Mouse (Mus musculus): ENCODE data around the gene Lsm4. TPM values are rescaled to one million over a fixed set of nuclear protein-coding genes. Genes with fewer than 3 reads are reported as not detected.

Gene Lsm4
- polyA plus RNA-seq, 1 experiment = 159 TPM

DNA sequence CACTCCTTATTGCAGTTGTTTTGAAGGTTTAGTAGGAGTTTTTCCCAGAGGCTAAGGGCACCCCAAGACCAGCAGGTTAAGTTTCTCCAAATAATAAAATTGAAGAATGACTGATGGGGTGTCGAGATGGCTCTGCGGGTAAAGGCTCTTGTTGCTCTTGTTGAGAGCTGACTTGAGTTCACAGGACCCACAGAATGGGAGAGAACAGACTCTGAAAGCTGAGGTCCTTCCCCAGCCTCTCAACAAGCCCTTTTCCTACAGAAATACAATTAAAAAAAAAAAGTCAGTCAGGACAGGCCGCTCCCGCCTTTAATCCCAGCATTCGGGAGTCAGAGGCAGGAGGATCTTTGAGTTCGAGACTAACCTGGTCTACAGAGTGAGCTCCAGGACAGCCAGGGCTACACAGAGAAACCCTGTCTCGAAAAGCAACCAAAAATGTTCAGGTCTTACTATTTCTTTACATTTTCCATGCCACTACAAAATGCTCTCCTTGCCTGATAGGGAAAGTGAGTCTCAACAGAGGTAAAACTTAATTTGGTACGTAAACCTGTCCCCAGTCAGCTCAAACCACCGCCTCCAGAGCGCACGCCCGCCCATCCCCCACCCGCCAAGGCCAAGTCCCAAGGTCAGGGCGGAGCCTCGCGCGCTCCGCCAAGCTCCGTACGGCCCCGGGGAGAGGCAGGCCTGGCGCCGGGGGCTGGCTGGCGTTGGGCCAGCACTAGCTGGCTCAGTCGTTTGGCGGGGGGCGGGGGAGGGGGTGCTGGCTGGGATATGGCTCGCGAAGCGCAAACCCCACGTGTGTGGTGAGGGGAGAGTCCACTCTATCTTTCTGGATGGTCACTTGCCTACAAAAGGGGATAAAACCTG, 23.2 kb downstream of the Lsm4 start:
- TF ChIP-seq POLR2A (IDR thresholded peaks at IDR 0.05; ENCODE audit: borderline replicate concordance, extremely low read depth, insufficient read depth, insufficient read length, poor library complexity, severe bottlenecking) (no peak), CTCF (IDR thresholded peaks at IDR 0.05; ENCODE audit: borderline replicate concordance, extremely low read depth, insufficient read depth, insufficient read length) (no peak)
- peak; percentile 92 for DNase-seq (ENCODE audit: low read depth)

- peak; percentile 50 for DNase-seq (ENCODE audit: low read depth)
- TF ChIP-seq CTCF (IDR thresholded peaks at IDR 0.05; ENCODE audit: borderline replicate concordance, extremely low read depth, insufficient read depth, insufficient read length) (no peak), POLR2A (IDR thresholded peaks at IDR 0.05; ENCODE audit: borderline replicate concordance, extremely low read depth, insufficient read depth, insufficient read length, poor library complexity, severe bottlenecking) (no peak)
These were observed 23.9 kb downstream of the Lsm4 start for GRCm38 (mm10) chr8:70696946-70697345.

DNA sequence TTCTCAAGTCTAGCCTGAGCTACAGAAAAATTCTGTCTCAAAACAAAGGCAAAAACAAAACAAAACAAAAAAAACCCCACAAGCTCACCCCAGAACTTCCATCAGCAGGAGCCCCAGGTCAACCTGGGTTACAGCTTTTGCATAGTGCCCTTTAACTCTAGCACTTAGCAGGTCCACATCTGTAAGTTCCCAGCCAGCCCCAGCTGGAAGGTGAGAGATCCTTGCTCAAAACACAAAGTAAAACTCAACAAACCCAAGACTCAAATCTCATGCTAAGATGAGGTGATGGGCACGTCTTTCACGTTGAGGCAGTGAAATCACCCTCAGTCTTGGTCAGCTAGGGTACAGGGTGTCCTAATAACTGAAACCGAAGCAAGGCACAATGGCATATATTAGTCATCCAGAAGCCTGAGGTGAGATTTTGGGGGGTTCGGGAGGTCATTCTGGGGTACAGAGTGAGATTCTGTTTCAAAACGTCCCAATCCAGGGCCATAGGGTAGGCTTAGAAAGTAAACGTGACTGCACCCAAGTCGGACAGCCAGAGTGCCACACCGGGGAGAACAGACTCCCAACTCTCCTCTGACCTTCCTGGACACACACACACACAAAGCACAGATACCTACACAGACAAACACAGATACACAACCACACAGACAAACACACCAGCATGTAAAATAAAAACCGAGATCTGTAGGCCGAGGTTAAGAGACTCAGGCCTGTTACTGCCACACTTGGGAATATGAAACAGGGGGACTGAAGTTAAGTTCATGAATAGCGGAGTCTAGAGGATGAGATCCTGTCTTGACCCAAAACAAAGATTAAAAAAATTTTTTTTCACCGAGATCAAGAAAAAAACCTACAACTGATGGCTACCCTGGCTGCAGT, 24.6 kb downstream of the Lsm4 start:
- TF ChIP-seq CTCF (IDR thresholded peaks at IDR 0.05; ENCODE audit: borderline replicate concordance, extremely low read depth, insufficient read depth, insufficient read length) (no peak), POLR2A (IDR thresholded peaks at IDR 0.05; ENCODE audit: borderline replicate concordance, extremely low read depth, insufficient read depth, insufficient read length, poor library complexity, severe bottlenecking) (no peak)
- no peak for DNase-seq (ENCODE audit: low read depth)

DNA sequence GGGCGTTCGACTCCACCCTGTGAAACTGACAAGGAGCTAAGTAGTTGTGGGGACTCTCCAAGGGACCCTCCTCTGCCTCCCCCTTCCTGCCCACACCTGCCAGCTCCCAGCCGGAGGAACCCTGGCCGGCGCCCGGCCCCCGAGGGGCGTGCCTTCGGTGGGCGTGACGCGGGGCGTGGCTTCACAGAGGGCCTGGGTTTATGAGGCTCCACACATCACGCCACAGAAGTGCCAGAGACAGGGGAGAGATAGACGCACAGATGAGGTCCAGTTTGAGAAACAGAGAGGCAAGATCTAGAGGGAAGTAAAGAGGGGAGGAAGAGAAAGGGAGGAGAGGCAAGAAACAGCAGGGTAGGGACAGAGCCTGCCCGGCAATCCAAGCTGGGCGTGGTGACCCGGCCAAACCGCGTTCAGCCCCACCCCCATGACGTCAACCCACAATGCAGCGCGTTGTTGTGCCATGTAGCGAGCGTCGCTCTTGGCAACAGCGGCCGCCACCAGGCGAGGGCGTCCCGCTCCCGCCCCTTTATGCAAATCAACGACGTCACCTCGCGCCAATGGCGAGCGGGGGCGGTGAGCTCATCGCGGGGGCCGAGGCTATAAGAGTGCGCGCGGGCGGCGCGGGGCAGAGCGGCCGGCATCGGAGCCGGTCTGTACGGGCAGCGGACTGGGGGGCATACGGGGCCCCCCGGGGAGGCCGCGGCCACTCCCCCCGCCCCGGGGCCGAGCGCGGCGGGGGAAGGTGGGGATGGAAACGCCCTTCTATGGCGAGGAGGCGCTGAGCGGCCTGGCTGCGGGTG, 25.5 kb downstream of the Lsm4 start, which contains the start of gene Jund:
TSS of gene Jund (plus strand) at position 640 of the 800 bp plus-strand sequence.
- TF ChIP-seq CTCF (IDR thresholded peaks at IDR 0.05; ENCODE audit: borderline replicate concordance, extremely low read depth, insufficient read depth, insufficient read length) (no peak), POLR2A (IDR thresholded peaks at IDR 0.05; ENCODE audit: borderline replicate concordance, extremely low read depth, insufficient read depth, insufficient read length, poor library complexity, severe bottlenecking) (peak; percentile 100)
- peak; percentile 99 for DNase-seq (ENCODE audit: low read depth)

DNA sequence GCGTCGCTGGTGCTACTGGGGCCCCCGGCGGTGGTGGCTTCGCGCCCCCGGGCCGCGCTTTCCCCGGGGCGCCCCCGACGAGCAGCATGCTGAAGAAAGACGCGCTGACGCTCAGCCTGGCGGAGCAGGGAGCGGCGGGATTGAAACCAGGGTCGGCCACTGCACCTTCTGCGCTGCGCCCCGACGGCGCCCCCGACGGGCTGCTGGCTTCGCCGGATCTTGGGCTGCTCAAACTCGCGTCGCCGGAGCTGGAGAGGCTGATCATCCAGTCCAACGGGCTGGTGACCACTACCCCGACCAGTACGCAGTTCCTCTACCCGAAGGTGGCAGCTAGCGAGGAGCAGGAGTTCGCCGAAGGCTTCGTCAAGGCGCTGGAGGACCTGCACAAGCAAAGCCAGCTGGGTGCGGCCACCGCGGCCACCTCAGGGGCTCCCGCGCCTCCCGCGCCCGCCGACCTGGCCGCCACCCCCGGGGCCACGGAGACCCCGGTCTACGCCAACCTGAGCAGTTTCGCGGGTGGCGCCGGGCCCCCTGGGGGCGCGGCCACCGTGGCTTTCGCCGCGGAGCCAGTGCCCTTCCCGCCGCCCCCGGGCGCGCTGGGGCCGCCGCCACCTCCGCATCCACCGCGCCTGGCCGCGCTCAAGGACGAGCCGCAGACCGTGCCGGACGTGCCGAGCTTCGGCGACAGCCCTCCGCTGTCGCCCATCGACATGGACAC, 26.2 kb downstream of the Lsm4 start:
- DNase-seq (ENCODE audit: low read depth) = no peak
- TF ChIP-seq CTCF (IDR thresholded peaks at IDR 0.05; ENCODE audit: borderline replicate concordance, extremely low read depth, insufficient read depth, insufficient read length) = no peak
- no peak for TF ChIP-seq POLR2A (IDR thresholded peaks at IDR 0.05; ENCODE audit: borderline replicate concordance, extremely low read depth, insufficient read depth, insufficient read length, poor library complexity, severe bottlenecking)

- TF ChIP-seq POLR2A (IDR thresholded peaks at IDR 0.05; ENCODE audit: borderline replicate concordance, extremely low read depth, insufficient read depth, insufficient read length, poor library complexity, severe bottlenecking) (peak; percentile 56), CTCF (IDR thresholded peaks at IDR 0.05; ENCODE audit: borderline replicate concordance, extremely low read depth, insufficient read depth, insufficient read length) (no peak)
- peak; percentile 93 for DNase-seq (ENCODE audit: low read depth)
These were observed 26.9 kb downstream of the Lsm4 start for GRCm38 (mm10) chr8:70699834-70700554.

- DNase-seq (ENCODE audit: low read depth) = peak; percentile 98
- peak; percentile 24; the same call in 1 of the 2 replicates for TF ChIP-seq POLR2A (IDR thresholded peaks at IDR 0.05; ENCODE audit: borderline replicate concordance, extremely low read depth, insufficient read depth, insufficient read length, poor library complexity, severe bottlenecking)
- peak; percentile 67 for TF ChIP-seq CTCF (IDR thresholded peaks at IDR 0.05; ENCODE audit: borderline replicate concordance, extremely low read depth, insufficient read depth, insufficient read length)
These were observed 27.5 kb downstream of the Lsm4 start for GRCm38 (mm10) chr8:70700555-70700922.

DNA sequence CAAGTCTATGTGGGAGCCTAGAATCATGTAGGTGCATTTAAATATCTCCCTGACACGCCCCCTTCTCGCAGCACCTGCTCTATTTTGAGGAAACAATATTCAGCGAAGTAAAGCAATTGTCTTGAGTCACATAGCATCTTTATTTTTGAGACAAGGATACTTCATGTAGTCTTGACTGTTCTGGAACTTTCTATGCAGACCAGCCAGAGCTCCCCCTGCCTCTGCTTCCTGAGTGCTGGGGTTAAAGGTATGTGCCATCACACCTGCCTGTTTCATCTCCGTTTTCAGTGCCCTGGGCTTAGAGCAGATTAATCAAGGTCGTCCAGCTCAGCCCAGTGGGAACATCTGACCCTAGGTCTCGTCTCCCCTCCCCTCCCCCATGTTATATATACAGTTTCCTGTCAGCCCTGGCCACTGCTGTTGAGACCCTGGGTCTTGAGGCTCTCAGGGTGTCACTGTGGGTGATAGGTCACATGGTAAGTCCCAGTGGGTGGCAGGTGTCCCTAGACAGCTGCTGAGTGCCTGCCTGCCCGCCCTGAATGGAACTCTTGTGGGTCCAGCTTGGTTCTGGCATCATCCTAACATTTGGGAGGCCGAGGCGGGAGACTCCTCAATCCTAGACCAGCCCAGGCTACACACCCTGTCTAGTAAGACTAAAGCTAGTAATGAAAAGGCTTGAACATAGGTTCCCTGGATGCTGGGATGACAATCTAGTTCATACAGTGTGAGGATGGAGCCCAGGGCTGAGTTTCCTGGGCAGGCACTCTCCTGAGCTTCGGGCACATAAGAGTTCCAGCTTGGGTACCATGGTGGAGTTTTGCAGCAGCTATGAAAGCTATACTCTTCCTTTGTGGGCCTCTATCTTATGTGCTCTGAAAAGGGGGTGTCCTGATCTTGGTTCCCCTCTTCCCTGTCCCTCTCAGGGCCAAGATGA, 28.3 kb downstream of the Lsm4 start:
- TF ChIP-seq CTCF (IDR thresholded peaks at IDR 0.05; ENCODE audit: borderline replicate concordance, extremely low read depth, insufficient read depth, insufficient read length) (no peak), POLR2A (IDR thresholded peaks at IDR 0.05; ENCODE audit: borderline replicate concordance, extremely low read depth, insufficient read depth, insufficient read length, poor library complexity, severe bottlenecking) (no peak)

More for the DNA sequence above, 28.3 kb downstream of the Lsm4 start:
- peak; percentile 10 for DNase-seq (ENCODE audit: low read depth)

Data from brain, embryonic 14.5 days (tissue).